Mouse (Mus musculus): ENCODE data around the gene Wnt8b.

DNA sequence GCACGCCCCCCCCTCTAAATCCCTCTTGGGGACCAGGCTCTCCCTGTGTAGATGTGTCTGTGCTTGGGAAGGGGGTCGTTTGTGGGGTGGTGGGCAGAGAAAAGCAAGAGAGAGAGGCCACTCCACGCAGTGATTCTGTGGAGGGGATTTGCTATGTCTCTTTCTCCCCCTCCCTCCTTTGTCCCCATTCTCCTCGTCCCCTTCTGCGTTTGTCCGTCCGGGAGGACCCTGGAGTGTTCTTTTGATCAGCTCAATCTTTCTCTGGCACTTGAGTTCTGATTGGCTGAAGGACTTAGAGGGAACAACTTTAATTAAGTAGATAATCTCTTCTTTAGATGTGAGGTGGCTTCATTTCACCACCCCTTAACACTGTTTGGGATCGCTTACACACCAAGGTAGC, at the start of gene Wnt8b:
- TF ChIP-seq HCFC1 (IDR thresholded peaks at IDR 0.05; ENCODE audit: borderline replicate concordance, insufficient read depth, low read length) (no peak), ZNF384 (IDR thresholded peaks at IDR 0.05; ENCODE audit: low read depth, low read length) (no peak), MAFK (IDR thresholded peaks at IDR 0.05; ENCODE audit: insufficient read depth, low read depth, low read length) (no peak), ZC3H11A (IDR thresholded peaks at IDR 0.05; ENCODE audit: borderline replicate concordance, low read depth, low read length) (no peak)

Measured in ES-E14 (cell line).